Mouse (Mus musculus) embryo, embryonic 11.5 days (tissue): ENCODE results near the gene Cobll1.

Experiments
- DNase-seq: peaks from one replicate; pipeline ENCODE4 v3.0.0-alpha.2; 2012; ENCODE audit warnings: low read depth, low spot score

Gene Cobll1

GRCm38 (mm10) chr2:65237116-65237515, 2.1 kb downstream of the Cobll1 start:
- DNase-seq = no peak

GRCm38 (mm10) chr2:65236644-65237043, 2.6 kb downstream of the Cobll1 start:
- DNase-seq = no peak

- no peak for DNase-seq
These were observed 6.3 kb downstream of the Cobll1 start for GRCm38 (mm10) chr2:65232756-65233535.

- no peak for DNase-seq
These were observed 10.8 kb downstream of the Cobll1 start for GRCm38 (mm10) chr2:65228426-65228825.

GRCm38 (mm10) chr2:65227898-65228290, 11.3 kb downstream of the Cobll1 start:
- DNase-seq = no peak

- DNase-seq = no peak
These were observed 11.9 kb downstream of the Cobll1 start for GRCm38 (mm10) chr2:65227154-65227897.

- no peak for DNase-seq
These were observed 12.7 kb downstream of the Cobll1 start for GRCm38 (mm10) chr2:65226494-65226893.

- DNase-seq = no peak
These were observed 15.1 kb downstream of the Cobll1 start for GRCm38 (mm10) chr2:65223956-65224735.

GRCm38 (mm10) chr2:65223012-65223411, 16.2 kb downstream of the Cobll1 start:
- DNase-seq = no peak

- no peak for DNase-seq
These were observed 17.6 kb downstream of the Cobll1 start for GRCm38 (mm10) chr2:65221646-65222045.

- DNase-seq = no peak
These were observed 18.6 kb downstream of the Cobll1 start for GRCm38 (mm10) chr2:65220563-65220962.

GRCm38 (mm10) chr2:65219375-65220135, 19.6 kb downstream of the Cobll1 start:
- DNase-seq = no peak

GRCm38 (mm10) chr2:65218318-65218717, 20.9 kb downstream of the Cobll1 start:
- DNase-seq = no peak

- no peak for DNase-seq
These were observed 21.5 kb downstream of the Cobll1 start for GRCm38 (mm10) chr2:65217677-65218076.

- no peak for DNase-seq
These were observed 23.0 kb downstream of the Cobll1 start for GRCm38 (mm10) chr2:65216163-65216562.

- no peak for DNase-seq
These were observed 24.6 kb downstream of the Cobll1 start for GRCm38 (mm10) chr2:65214556-65214955.

GRCm38 (mm10) chr2:65213675-65214074, 25.5 kb downstream of the Cobll1 start:
- DNase-seq = no peak

- DNase-seq = no peak
These were observed 27.6 kb downstream of the Cobll1 start for GRCm38 (mm10) chr2:65211620-65212019.

- DNase-seq = no peak
These were observed 31.5 kb downstream of the Cobll1 start for GRCm38 (mm10) chr2:65207750-65208149.

- DNase-seq = no peak
These were observed 35.5 kb downstream of the Cobll1 start for GRCm38 (mm10) chr2:65203699-65204098.

GRCm38 (mm10) chr2:65199706-65200105, 39.5 kb downstream of the Cobll1 start:
- DNase-seq = no peak
